Mouse (Mus musculus): ENCODE measurements around the gene Ramac. TPM values are rescaled to one million over a fixed set of nuclear protein-coding genes. Genes with fewer than 3 reads are reported as not detected.

The Ramac gene
- polyA plus RNA-seq, 1 experiment: 83.5 TPM

- peak in 1 of 2 experiments; percentile 27 for DNase-seq (ENCODE audit: extremely low spot score in 1 of 2, low spot score in 1 of 2)
These were observed 12.6 kb downstream of the Ramac start for GRCm38 (mm10) chr7:81775325-81775724.

- peak in 1 of 2 experiments; percentile 52 for DNase-seq (ENCODE audit: extremely low spot score in 1 of 2, low spot score in 1 of 2)
These were observed 15.0 kb downstream of the Ramac start for GRCm38 (mm10) chr7:81777667-81778218.

GRCm38 (mm10) chr7:81788536-81788935 lies 25.8 kb downstream of the Ramac start:
- peak in 1 of 2 experiments; percentile 50 for DNase-seq (ENCODE audit: extremely low spot score in 1 of 2, low spot score in 1 of 2)

GRCm38 (mm10) chr7:81789095-81789757 lies 26.5 kb downstream of the Ramac start, which contains the start of gene 3110040N11Rik:
TSS of gene 3110040N11Rik (minus strand) at chr7:81789478.
- peak; percentile 52 to 85 for DNase-seq (ENCODE audit: extremely low spot score in 1 of 2, low spot score in 1 of 2)

- DNase-seq (ENCODE audit: extremely low spot score in 1 of 2, low spot score in 1 of 2): no peak
These were observed 43.3 kb downstream of the Ramac start for GRCm38 (mm10) chr7:81806067-81806466.

Other genes starting within 250 kb of the Ramac start
- 0.22 and 0.25 TPM in 2 replicates for gene Fsd2, start 196.0 kb upstream of the Ramac start, polyA plus RNA-seq (2012; rRNA removed)
- 21.4 and 24.2 TPM in 2 replicates for gene Whamm, start 191.7 kb upstream of the Ramac start, polyA plus RNA-seq (2012; rRNA removed)
- gene Homer2, start 55.4 kb upstream of the Ramac start, polyA plus RNA-seq (2012; rRNA removed): 48.1 and 53.0 TPM in 2 replicates
- gene 3110040N11Rik, start 26.6 kb downstream of the Ramac start, polyA plus RNA-seq (2012; rRNA removed): 33.3 and 34.2 TPM in 2 replicates
- 148 and 162 TPM in 2 replicates for gene Btbd1, start 66.5 kb downstream of the Ramac start, polyA plus RNA-seq (2012; rRNA removed)
- gene Gm10160, start 92.9 kb downstream of the Ramac start, polyA plus RNA-seq (2012; rRNA removed): not detected in 2 replicates
- 76.4 and 79.7 TPM in 2 replicates for gene Tm6sf1, start 96.1 kb downstream of the Ramac start, polyA plus RNA-seq (2012; rRNA removed)
- 45.8 and 48.8 TPM in 2 replicates for gene Hdgfl3, start 171.5 kb downstream of the Ramac start, polyA plus RNA-seq (2012; rRNA removed)
- 0.02 TPM in 1 of 2 replicates, not detected in the other for gene Bnc1, start 229.4 kb downstream of the Ramac start, polyA plus RNA-seq (2012; rRNA removed)